Mouse (Mus musculus): ENCODE data around the gene Gbp3. TPM values are rescaled to one million over a fixed set of nuclear protein-coding genes. Genes with fewer than 3 reads are reported as not detected.

The Gbp3 gene
- 46.3 and 52.4 TPM in 2 replicates for polyA plus RNA-seq (2012; rRNA removed)

GRCm38 (mm10) chr3:142559632-142560228 lies at the start of gene Gbp3:
Gene Gbp3, plus strand, starts transcription at chr3:142560026.
- peak; percentile 83 for DNase-seq
- H3K27ac ChIP-seq (ENCODE audit: insufficient read depth, low read depth, low read length), result peak within 1 kb of the TSS; percentile 72
- H3K36me3 ChIP-seq (ENCODE audit: control insufficient read depth, insufficient read depth, low read length), result no peaks in the 10 kb centered on the region
- H3K4me1 ChIP-seq (ENCODE audit: control insufficient read depth, insufficient read depth, low read length), result peaks cover 6% of the 10 kb centered on the region; the same call in 1 of the 2 replicates
- peak within 1 kb of the TSS; percentile 36 for H3K4me3 ChIP-seq (ENCODE audit: insufficient read depth, low read depth, low read length)
- no peaks in the 10 kb centered on the region for H3K27me3 ChIP-seq (replicated peaks; ENCODE audit: control insufficient read depth, insufficient read depth, low read length)
- 12% methylated on average over 3 of the region's 3 CpGs for whole genome bisulfite sequencing
- no peak for TF ChIP-seq POLR2A (IDR thresholded peaks at IDR 0.05; ENCODE audit: low read depth, low read length)
- TF ChIP-seq CTCF (conservative IDR thresholded peaks at IDR 0.05; ENCODE audit: insufficient read depth, insufficient read length, low read depth, low read length), result no peak

GRCm38 (mm10) chr3:142528116-142528515 lies 31.7 kb upstream of the Gbp3 start:
- Histone ChIP-seq H3K27ac (ENCODE audit: insufficient read depth, low read depth, low read length) (no peak overlapping the region), H3K36me3 (ENCODE audit: control insufficient read depth, insufficient read depth, low read length) (no peaks in the 10 kb centered on the region), H3K27me3 (replicated peaks; ENCODE audit: control insufficient read depth, insufficient read depth, low read length) (no peaks in the 10 kb centered on the region), H3K4me1 (ENCODE audit: control insufficient read depth, insufficient read depth, low read length) (no peaks in the 10 kb centered on the region), H3K4me3 (ENCODE audit: insufficient read depth, low read depth, low read length) (no peak overlapping the region)
- no peak for TF ChIP-seq CTCF (conservative IDR thresholded peaks at IDR 0.05; ENCODE audit: insufficient read depth, insufficient read length, low read depth, low read length)
- DNase-seq, result no peak
- 86% methylated on average over 3 of the region's 3 CpGs for WGBS

- H3K36me3 ChIP-seq (ENCODE audit: control insufficient read depth, insufficient read depth, low read length), result no peaks in the 10 kb centered on the region
- no peak overlapping the region for H3K27ac ChIP-seq (ENCODE audit: insufficient read depth, low read depth, low read length)
- 30% methylated on average over 2 of the region's 2 CpGs for WGBS
- no peaks in the 10 kb centered on the region for H3K4me1 ChIP-seq (ENCODE audit: control insufficient read depth, insufficient read depth, low read length)
- peak overlapping the region; percentile 95 for H3K4me3 ChIP-seq (ENCODE audit: insufficient read depth, low read depth, low read length)
- no peak for TF ChIP-seq CTCF (conservative IDR thresholded peaks at IDR 0.05; ENCODE audit: insufficient read depth, insufficient read length, low read depth, low read length)
- H3K27me3 ChIP-seq (replicated peaks; ENCODE audit: control insufficient read depth, insufficient read depth, low read length), result no peaks in the 10 kb centered on the region
- no peak for DNase-seq
Observed at GRCm38 (mm10) chr3:142529597-142529996, 30.2 kb upstream of the Gbp3 start.

GRCm38 (mm10) chr3:142530087-142530953 lies 29.5 kb upstream of the Gbp3 start, which contains the start of gene Gbp7:
Gene Gbp7, plus strand, starts transcription at chr3:142530342.
- no peaks in the 10 kb centered on the region for H3K27me3 ChIP-seq (replicated peaks; ENCODE audit: control insufficient read depth, insufficient read depth, low read length)
- TF ChIP-seq CTCF (conservative IDR thresholded peaks at IDR 0.05; ENCODE audit: insufficient read depth, insufficient read length, low read depth, low read length) (no peak), POLR2A (IDR thresholded peaks at IDR 0.05; ENCODE audit: low read depth, low read length) (no peak)
- peak within 1 kb of the TSS; percentile 95 for H3K4me3 ChIP-seq (ENCODE audit: insufficient read depth, low read depth, low read length)
- H3K4me1 ChIP-seq (ENCODE audit: control insufficient read depth, insufficient read depth, low read length), result no peaks in the 10 kb centered on the region
- no peaks in the 10 kb centered on the region for H3K36me3 ChIP-seq (ENCODE audit: control insufficient read depth, insufficient read depth, low read length)
- peak; percentile 89 for DNase-seq
- 1% methylated on average over 30 of the region's 30 CpGs for WGBS
- H3K27ac ChIP-seq (ENCODE audit: insufficient read depth, low read depth, low read length), result peak within 1 kb of the TSS; percentile 64

GRCm38 (mm10) chr3:142531595-142531994 lies 28.2 kb upstream of the Gbp3 start:
- no peak overlapping the region for H3K4me3 ChIP-seq (ENCODE audit: insufficient read depth, low read depth, low read length)
- H3K27ac ChIP-seq (ENCODE audit: insufficient read depth, low read depth, low read length), result no peak overlapping the region
- H3K36me3 ChIP-seq (ENCODE audit: control insufficient read depth, insufficient read depth, low read length), result no peaks in the 10 kb centered on the region
- TF ChIP-seq CTCF (conservative IDR thresholded peaks at IDR 0.05; ENCODE audit: insufficient read depth, insufficient read length, low read depth, low read length) (no peak), POLR2A (IDR thresholded peaks at IDR 0.05; ENCODE audit: low read depth, low read length) (no peak)
- DNase-seq, result no peak
- H3K27me3 ChIP-seq (replicated peaks; ENCODE audit: control insufficient read depth, insufficient read depth, low read length), result no peaks in the 10 kb centered on the region
- 94% methylated on average over 3 of the region's 3 CpGs for WGBS
- H3K4me1 ChIP-seq (ENCODE audit: control insufficient read depth, insufficient read depth, low read length), result no peaks in the 10 kb centered on the region

- H3K4me1 ChIP-seq (ENCODE audit: control insufficient read depth, insufficient read depth, low read length), result no peaks in the 10 kb centered on the region
- no peaks in the 10 kb centered on the region for H3K27me3 ChIP-seq (replicated peaks; ENCODE audit: control insufficient read depth, insufficient read depth, low read length)
- WGBS, result 96% methylated on average over 3 of the region's 3 CpGs
- no peak overlapping the region for H3K4me3 ChIP-seq (ENCODE audit: insufficient read depth, low read depth, low read length)
- H3K36me3 ChIP-seq (ENCODE audit: control insufficient read depth, insufficient read depth, low read length), result no peaks in the 10 kb centered on the region
- DNase-seq, result no peak
- TF ChIP-seq POLR2A (IDR thresholded peaks at IDR 0.05; ENCODE audit: low read depth, low read length) (no peak), CTCF (conservative IDR thresholded peaks at IDR 0.05; ENCODE audit: insufficient read depth, insufficient read length, low read depth, low read length) (no peak)
- H3K27ac ChIP-seq (ENCODE audit: insufficient read depth, low read depth, low read length), result no peak overlapping the region
Observed at GRCm38 (mm10) chr3:142533185-142533584, 26.6 kb upstream of the Gbp3 start.

GRCm38 (mm10) chr3:142535667-142536066 lies 24.2 kb upstream of the Gbp3 start:
- Histone ChIP-seq H3K27ac (ENCODE audit: insufficient read depth, low read depth, low read length) (no peak overlapping the region), H3K4me3 (ENCODE audit: insufficient read depth, low read depth, low read length) (no peak overlapping the region), H3K36me3 (ENCODE audit: control insufficient read depth, insufficient read depth, low read length) (no peaks in the 10 kb centered on the region), H3K27me3 (replicated peaks; ENCODE audit: control insufficient read depth, insufficient read depth, low read length) (no peaks in the 10 kb centered on the region), H3K4me1 (ENCODE audit: control insufficient read depth, insufficient read depth, low read length) (peaks cover 3% of the 10 kb centered on the region; the same call in 1 of the 2 replicates)
- 90% methylated on average over 1 of the region's 1 CpGs for WGBS
- TF ChIP-seq POLR2A (IDR thresholded peaks at IDR 0.05; ENCODE audit: low read depth, low read length) (no peak), CTCF (conservative IDR thresholded peaks at IDR 0.05; ENCODE audit: insufficient read depth, insufficient read length, low read depth, low read length) (no peak)
- no peak for DNase-seq
